Mouse (Mus musculus): Measurements from ENCODE around the gene Stc2.

The Stc2 gene

DNA sequence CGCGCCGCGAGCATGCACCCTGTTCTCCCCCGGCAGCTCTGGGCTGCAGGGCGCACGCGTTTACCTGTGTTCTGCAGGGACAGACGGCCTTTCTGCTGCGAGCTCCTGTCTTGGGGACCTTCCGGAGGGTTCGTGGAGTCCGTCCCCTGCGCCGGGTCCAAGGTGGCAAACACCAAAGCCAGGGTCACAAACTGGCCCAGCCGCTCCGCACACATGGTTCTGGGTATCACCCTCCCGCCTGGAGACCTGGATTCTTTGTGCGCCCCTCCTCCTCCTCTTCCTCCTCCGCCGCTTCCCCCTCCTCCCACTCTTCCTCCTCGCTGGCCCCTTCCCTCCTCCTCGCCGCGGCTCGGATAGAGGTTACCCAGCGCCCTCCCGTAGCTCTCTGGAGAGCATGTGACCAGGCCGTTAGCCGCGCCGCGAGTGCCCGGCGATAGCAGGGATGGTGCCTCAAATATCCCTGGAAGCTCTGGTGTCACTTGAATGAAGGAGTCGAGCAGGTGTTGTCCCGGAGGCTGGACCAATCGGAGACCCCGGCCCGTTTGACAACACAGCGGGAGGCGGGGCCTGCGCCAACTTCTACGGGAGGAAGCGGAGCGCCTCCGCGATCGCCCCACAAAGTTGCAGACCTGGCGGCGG lies at the start of gene Stc2:
Stc2 (minus strand) TSS at position 427 of the 639 bp plus-strand sequence.
- DNase-seq (ENCODE audit: low spot score): no peak

DNA sequence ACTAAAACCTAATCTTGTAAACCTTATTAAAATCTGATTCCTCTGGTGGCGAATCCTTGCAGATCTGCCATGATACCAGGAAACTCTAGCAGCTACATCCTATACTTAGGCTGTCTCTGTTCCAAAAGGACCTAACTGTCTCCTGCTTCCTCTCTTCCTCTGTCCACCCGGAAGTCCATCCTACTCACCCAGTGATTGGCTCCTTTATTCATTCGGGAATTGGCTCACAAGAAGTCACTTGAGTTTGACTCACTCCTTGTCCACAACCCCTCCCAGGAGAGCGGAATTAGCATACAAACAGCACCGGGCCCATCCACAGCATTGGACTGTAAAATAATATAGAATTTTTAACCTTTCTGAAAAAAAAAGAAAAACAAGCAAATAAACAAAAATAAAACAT lies 47.2 kb upstream of the Stc2 start:
- DNase-seq (ENCODE audit: low spot score): no peak

DNA sequence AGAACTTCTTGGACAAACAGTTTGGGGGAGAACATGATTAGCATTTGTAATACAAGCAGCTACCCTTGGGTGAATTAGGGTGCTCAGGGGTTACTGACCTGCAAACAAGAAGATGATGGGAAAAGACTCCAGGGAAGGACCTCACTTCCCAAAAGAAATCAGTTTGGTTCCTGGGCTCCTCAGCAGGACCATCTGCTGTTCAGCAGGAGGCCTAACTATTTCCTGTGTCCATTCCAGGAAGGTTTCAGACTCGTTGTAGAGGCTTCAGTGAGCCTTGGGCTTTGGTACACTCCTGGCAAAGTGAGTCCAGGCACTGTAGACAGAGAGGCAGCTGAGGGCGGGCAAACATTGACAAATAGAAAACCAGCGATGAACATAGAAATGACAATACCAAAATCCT lies 42.5 kb upstream of the Stc2 start:
- no peak for DNase-seq (ENCODE audit: low spot score)

DNA sequence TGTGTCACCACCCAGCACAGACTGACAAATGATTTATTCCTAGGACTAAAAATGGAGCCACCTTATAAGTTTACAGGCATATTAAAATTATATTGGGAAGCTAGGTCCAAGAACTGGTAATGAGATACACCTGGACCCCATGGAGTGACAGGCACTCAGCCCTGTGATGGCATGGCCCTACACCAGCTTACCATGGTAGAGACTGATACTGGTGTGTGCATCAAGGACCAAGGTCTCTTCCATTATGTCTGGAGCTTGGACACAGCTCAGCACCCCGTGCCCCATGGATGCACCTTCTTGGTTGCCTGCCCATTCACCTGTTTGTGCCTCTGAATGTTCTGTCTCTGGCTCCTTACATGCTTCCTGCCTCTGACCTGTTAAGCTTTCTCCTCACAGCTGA lies 36.9 kb upstream of the Stc2 start:
- no peak for DNase-seq (ENCODE audit: low spot score)

DNA sequence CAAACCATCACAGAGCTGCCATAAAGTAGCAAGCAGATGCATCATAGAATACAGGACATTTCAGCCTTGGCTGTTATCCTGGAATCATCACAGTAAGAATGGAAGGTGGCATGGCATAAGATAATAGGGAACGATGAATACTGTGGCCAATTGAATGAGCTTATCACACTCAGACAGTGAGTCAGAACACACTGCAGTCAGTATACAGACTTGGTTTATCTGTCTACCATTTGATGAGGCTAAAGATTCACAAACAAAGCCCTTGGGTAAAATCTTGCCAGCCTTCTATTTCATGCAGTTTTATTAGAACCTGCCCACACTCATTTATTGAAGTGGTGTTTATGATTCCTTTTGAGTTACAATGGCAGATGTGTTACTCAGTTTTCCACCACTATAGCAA lies 33.2 kb upstream of the Stc2 start:
- DNase-seq (ENCODE audit: low spot score): no peak

DNA sequence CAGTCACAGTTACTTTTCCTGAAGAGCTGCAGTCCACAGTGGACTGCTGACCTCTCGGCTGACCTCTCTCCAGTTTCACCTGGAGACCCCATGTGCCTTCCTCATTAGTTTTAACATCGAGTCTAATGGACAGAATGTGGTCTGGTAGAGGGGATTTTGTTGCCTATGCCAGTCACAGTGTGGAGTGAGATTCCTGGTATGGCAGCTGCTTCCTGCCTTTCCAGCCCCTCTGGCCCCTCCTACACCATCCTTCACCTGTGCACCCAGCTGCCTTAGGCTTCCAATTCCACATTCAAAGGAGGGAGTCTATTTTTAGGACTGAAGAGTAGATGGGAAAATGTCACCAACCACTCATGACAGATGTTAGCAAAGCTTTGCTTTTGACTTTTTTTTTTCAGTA lies 28.7 kb upstream of the Stc2 start:
- DNase-seq (ENCODE audit: low spot score): no peak

DNA sequence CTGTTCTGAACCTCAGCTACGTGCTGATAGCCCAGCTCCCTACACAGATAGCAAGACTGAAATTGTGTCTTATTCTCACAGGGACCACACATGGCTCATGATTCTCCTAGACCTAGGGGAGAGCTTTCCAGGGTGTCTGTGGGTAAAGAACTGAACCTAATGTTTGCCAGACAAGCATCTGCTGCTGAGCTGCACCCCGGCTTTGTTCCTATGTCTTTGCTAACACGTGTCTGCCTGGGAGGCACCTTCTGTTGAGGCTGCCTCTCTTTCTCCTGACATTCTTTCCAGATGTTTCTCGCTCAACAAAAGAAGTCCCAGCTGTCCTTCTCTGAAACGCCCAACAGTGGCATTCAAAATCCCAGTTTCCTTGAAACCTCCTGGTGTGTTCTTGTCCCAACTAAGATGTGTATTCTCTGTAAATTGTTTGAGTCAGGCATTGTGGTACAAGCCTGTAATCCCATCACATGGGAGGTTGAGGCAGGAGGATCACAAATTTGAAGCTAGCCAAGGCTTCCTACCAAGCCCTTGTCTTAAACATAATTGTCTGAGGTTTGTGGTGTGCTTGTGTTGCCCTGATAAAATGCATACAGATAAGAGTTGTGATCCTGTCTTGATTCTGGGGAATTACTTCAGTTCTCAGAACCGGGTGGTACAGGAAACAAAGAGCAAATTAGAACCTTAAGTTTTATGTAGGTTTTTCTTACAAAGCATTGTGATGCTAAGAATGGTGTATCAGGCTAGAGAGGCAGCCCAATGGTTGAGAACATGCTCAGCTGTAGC lies 27.0 kb upstream of the Stc2 start:
- DNase-seq (ENCODE audit: low spot score): no peak

DNA sequence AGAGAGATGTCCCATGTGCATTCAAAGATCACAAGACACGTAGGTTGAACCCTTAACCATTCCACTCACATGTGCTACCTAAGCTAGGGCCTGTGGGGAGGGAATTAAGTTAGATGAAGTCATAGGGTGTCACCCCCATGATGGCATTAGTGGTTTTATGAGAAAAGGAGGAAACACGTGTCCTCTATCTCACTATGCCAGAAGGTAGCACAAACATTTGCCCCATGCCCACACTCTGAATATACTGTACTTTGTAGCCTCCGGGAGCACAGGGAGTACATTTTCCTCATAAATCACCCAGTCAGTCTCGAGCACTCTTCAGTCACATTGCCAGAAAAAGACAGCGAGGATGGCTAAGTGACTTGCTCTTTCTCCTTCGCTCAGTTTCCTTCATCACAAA lies 24.2 kb upstream of the Stc2 start:
- DNase-seq (ENCODE audit: low spot score): no peak

DNA sequence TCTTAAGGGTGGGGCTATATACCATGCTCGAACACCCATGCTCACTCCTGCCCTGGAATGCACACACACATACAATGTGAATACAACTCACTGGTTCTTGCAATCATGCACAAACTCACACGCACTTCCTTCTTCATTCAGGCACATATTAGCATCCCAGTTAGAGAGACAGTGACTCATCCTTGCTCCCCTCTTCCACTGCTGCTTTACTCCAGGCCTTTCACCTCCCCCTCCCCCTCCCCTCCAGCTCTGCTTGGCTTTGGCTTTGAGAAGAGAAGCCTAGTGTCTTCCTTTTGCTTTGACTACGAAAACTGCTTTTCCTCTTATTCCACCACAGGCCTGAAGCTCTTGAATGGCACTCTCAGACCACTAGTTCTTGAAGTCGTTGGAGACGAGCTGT lies 22.5 kb upstream of the Stc2 start:
- DNase-seq (ENCODE audit: low spot score): no peak

DNA sequence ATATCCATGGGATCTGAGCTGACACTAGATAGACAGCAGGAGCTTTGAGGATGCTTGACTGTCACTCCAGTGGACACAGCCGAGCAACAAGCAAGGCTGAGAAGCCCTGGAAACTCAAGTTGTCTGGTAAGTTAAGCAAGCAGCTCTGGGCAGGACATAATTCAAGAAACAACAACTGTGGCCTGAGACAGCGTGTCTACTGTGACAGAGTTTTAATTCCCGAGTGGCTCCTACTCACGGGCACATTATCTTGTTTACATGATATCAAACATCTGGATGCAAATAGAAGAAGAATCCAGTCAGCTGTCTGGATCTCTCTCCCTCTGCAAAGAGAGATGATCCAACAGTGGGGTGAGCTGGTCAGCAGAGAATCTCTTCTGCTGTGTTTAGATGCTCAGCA lies 19.0 kb upstream of the Stc2 start:
- no peak for DNase-seq (ENCODE audit: low spot score)

DNA sequence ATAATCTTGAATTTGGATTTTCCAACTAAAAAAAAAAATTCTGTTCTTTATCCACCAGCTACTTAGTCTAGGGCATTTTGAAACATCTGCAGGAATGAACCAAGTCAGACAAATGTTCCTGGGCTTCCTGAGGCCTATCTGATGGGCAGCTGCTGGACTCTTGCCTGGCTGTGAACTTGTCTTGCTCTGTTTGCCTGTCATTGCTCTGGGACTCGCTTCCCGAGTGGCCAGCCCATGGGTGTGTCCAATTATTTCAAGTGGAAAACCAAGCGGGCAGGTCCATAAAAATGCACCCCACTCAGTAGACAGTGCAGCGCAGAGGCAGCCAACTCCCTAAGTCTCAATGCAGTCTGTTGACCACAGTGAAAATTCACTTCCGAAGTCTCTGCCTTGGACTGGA lies 17.7 kb upstream of the Stc2 start:
- no peak for DNase-seq (ENCODE audit: low spot score)

DNA sequence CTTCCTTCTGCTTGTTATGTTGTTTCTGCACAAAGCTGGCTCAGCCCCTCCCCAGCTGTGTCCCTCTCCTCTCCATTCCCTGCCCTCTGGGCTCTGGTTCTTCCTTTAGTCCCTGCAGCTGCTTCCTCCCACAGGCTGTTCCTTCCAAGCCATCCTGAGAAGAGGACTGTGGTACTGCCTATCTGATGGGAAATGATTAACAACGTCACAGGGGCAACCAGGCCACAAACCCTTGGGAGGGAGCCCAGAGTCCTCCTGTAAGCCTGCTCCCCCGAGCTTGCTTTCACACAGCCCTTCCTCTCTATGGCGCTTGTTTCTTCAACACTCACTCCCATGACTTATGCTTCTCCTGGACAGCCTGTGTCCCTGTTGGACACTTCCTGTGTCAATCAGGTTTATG lies 16.7 kb upstream of the Stc2 start:
- DNase-seq (ENCODE audit: low spot score): no peak

DNA sequence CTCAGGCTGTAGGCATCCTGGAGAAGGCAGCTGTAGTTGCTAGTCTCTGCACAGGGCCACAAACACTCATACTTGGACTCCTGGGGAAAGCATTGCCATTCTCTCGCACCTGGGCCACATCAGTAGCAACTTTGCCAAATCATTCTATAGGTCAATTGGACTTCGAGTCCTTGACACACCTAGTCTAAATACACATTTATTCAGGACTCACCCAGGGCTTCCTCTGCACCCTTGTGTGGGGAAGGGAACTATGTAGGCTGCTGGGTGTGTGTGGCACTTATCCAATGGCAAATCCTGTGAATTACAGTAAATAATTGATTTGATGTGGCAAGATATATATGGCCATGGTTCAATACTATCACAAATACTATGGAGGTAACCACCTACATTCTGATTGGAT lies 14.1 kb upstream of the Stc2 start:
- DNase-seq (ENCODE audit: low spot score): no peak

DNA sequence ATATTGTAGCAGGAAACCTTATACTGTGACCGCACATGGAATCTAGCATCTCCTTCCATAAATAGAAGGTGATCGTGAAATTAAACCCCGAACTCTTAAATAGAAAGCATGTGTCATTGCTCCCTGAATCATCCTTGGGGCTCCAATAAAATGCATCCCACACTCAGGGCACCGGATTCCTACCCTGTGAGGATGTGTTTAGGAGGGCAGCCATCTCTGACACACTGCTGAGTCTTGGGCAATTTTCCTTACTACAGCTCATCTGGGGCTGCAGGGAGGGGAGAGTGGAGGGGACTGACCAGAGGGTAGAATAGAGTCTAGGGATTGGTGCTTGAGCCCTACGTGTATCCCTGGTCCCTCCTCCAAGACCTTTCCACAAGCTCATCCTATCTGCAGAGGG lies 12.3 kb upstream of the Stc2 start:
- no peak for DNase-seq (ENCODE audit: low spot score)

DNA sequence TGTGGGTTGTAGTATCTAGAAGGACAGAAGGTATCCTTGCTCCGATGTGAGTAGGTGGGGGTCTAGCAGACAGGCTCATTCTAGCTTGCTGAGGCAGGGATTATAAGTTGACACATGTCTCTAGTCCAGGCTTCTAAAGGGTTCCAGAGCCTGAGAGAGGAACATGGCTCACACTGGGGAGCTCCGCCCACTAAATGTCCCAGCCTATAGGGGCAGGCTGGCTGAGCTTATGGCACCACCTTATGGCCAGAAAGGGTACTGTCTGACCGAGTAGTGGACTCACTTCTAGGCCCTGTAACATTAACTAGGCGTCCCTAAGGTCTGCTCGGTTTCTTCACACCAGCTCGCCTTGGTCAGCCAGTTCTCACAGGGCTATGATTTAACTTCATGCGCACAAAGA lies 3.6 kb upstream of the Stc2 start:
- no peak for DNase-seq (ENCODE audit: low spot score)

DNA sequence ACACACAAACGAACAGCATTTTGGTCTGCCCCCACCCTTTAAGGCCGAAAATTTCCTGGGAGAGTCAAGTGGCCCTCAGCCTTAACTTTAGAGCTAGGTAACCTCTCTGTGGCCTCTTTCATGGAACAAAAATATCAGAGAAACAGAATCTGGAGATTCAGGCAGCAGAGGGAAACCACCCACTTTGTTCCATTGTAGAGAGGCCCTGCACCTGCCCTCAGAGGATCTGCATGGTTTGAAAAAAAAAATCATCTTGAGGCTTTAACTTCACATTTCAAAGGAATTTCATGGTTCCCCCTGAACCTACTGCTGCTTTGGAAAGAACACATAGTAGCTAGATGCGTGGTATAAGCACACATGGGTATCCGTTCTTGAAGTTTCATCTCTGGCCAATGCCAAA lies 2.3 kb upstream of the Stc2 start:
- DNase-seq (ENCODE audit: low spot score): no peak

DNA sequence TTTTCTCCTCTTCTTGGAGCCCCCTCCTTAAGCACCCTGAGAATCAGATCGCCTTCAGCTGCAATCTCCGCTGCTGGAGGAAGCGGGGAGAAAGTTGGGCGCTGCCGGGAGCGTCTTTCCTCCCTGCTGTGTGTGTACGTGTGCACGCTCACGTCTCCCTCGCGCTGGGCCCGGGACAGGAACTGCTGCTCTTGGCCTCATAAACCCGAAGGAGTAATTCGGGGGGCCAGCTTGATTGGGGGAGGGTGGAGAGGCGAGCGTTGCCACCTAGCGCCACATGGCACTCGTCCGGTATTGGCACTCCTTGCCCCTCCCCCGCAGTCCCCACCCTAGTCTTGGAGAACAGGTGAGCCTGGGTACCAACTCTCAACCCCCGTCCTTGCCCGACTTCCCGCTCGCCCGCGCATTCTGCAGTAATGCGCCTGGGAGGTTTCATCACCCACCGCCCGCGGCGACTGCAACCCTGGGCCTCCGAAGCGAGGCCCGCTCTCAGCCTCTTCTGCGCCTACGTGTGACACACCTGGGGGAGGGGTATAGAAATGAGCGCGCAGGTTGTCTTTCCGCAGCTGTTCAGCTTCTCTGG lies 1.5 kb upstream of the Stc2 start:
- no peak for DNase-seq (ENCODE audit: low spot score)

DNA sequence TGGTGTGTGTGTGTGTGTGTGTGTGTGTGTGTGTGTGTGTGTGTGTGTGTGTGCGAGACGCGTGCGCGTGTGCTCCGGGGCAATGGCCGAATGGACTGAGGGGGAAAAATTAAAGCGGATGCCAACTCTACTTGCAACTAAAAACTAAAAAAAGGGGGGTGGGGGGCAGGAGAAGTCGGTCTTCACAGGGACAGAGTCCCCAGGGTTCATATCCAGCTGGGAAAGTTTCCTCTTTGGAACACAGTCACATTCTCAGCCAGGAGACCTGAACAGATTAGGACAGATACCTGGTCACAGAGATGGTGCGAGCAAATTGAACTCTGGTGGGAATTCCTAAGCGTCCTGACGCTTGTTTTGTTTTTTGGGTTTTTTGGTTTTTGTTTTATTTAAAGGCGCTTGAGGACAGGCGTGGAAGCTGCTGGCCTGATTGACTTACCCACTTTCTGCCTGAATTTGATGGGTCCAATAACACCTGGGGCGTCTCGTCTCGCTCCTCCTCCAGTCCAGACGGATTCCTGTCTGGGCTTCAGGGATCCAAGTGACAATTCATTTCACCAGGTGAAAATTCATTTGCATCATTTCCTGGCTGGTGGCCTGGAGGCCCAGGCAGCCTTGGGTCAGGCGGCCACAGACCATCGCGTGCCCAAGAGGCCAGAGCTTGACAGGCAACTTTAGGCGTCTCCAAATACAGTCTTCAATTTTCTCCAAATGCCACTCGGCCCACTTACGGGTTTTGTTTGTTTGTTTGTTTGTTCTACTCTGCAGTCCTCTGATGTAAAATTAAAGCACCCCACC lies 759 bp upstream of the Stc2 start:
- DNase-seq (ENCODE audit: low spot score): no peak

DNA sequence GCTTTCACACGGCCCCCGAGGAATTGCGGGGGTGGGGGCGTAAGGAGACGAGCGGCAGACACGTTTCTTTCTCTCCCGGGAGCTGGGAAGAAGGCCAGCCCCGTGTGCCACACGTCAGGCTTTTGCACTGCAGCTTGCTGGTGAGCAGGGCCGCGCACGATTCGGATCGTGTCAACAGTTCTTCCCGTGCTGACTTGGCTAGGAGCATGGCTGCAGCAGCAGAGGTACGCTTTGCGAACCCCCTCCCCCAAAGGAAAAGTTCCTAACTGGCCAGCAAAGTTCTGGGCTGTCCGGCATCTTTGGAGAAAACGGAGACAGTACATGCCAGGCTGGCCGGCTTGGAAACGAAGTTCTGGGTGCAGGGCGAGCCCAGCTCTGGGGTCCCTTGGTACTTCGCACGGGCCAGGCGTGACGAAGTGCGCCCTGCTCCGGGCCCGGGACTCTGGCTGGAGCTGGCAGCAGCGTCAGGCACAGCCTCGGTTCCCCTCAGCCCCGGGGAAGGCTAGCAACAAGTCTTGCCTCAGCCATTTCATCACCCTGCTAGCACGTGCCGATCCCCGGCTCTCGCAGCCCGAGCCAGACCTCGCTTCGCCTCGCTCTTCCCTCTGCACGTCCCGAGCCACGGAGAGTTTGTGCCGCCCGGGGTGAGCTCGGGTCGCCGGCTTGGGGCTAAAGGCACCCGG lies 768 bp downstream of the Stc2 start:
- DNase-seq (ENCODE audit: low spot score): no peak

DNA sequence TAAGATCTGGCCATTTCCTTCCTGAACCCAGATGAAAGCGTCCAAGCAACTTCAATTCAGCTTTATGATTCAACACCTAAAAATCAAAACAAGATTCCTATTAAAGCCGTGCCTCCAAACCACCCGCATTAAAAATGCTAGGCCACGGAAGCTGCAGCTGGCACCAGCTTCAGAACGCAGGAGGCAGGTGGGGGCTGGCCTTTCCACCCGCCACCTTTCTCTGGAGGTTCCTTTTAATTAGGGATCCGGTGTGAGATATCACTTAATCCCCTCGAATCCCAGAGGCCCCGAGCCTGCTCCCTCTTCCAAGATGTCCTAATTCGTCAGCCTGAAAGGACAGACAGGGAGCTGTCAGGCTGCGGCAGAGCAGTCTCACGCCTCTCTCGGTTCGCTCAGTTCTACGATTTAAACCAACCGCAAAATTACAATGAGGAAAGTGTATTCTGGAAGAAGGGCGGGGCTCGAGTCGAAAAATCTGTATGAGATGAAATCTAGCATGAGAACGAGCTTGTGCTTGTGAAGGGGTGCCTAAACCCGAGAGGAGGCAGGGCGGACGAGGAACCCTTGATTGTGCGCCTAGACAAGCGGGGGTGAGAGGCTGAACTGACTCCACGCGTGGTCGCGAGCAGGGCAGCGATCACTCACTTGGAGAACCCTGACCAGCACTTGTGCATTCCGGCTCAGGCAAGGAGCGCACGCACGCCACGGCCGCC lies 1.5 kb downstream of the Stc2 start:
- no peak for DNase-seq (ENCODE audit: low spot score)

DNA sequence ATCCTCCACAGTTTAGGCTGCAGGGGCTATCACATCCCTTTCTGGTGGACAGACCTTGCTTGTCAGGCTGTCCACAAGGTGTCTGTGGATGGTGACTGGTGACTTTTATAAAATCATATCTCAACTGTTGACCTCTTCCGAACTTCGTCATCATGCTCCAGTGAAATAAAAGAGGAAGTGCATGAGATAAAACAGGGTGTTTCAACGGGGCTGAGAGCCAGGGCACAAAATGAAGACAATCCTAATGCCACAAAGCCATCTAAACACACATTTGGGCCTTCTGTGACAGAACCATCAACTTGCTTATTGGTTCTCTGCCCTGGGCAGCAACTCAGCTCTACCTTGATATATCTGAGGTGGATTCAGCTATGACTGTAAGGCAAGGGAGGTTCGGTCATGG lies 3.0 kb downstream of the Stc2 start:
- no peak for DNase-seq (ENCODE audit: low spot score)

DNA sequence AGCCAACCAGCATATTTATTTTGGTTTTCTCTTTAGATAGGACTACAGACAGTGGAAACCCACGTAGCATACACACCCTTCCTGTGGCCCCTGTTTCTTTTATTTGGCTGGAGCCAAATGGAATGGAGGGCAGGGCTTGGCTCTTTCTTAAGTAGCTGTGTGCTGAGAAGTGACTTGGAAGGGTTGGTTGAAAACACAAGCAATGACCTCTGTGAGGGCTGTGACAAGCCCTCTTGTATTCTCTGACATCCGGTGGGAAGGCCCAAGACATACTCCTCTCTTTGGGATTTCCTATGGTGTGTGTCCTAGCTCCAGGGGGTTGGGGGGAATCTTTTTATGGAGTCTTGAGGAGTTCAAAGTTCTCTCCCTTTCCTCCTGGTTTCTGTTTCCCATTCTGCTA lies 3.5 kb downstream of the Stc2 start:
- no peak for DNase-seq (ENCODE audit: low spot score)
